Mouse (Mus musculus) hematopoietic stem cell, adult 5-6 weeks (primary cell): ENCODE data around the gene Dot1l. TPM values are rescaled to one million over a fixed set of nuclear protein-coding genes. Genes with fewer than 3 reads are reported as not detected.

ENCODE experiments used
- ATAC-seq, 2 experiments: fragments of 125-278 bp in 1 of 2; replicated peaks in 1 of 2; 2 replicates each; pipeline ENCODE4 v1.8.0; 2016 to 2017; ENCODE audit warnings: inconsistent platforms in 2 of 2, mild to moderate bottlenecking in 2 of 2, moderate number of reproducible peaks in 2 of 2, low read depth in 1 of 2, moderate TSS enrichment in 1 of 2; ENCODE audit not compliant: low FRiP score in 2 of 2, poor library complexity in 2 of 2, severe bottlenecking in 2 of 2, insufficient read depth in 1 of 2, low TSS enrichment in 1 of 2
- total RNA-seq: library from RNA; stranded (forward); fragments of 172-1452, 232-1000 nt; gene quantifications from 2 replicates; pipeline ENCODE4 v1.2.3, GENCODE M21; 2017

Gene Dot1l
- 12.0 and 13.0 TPM in 2 replicates for total RNA-seq

DNA sequence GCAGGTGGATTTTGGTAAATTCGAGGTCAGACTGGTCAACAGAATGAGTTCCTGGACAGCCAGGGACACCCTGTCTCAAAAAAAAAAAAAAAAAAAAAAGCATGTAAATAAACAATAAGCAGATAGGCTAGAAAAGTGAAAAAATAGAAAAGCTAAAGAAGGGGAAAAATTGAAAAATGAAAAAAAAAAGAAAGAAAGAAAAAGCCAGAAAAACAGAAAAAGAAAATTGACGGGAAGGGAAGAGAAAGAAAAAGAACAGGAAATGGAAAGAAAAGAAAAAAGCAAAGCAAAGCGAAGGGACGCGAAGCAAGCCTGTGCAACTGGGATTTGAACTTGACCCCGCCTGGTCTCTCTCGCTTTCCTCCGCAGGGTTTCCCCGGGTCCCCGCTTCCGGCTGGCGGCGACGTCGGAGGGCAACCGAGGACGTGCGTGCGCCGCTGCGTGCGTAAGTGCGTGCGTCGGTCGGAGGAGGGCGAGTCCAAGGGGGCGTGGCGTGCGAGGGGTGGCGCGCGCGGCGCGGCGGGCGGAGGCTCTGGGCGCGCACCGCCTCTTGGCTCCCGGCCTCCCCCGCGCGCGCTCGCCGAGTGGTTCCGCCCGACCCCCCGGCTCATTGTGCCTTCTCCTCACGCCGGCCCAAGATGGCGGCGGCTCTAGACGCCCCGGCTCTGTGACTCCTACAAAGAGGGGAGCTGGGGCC is at the start of gene Dot1l:
TSS of gene Dot1l (plus strand) at position 613 of the 697 bp plus-strand sequence.
- peak; percentile 62 to 76 for ATAC-seq

DNA sequence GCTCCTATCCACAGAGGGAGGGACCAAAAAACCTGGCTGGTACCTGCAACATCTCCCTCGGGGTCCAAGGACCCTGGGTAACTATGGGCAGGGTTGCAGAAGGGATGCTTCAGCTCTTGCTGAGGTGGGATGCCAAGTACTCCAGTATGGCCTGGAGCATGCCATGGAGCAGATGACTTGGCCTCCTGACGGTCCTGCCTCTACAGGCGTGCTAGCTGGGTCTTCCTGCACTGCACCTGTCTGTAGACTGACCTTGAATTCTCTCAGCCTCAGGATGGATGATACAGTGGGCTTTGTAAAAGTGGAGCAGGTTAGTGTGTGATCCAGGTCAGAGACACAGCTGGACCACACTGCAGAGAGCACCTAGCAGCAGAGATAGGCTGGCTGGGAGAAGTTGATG is 49.5 kb upstream of the Dot1l start:
- no peak for ATAC-seq

DNA sequence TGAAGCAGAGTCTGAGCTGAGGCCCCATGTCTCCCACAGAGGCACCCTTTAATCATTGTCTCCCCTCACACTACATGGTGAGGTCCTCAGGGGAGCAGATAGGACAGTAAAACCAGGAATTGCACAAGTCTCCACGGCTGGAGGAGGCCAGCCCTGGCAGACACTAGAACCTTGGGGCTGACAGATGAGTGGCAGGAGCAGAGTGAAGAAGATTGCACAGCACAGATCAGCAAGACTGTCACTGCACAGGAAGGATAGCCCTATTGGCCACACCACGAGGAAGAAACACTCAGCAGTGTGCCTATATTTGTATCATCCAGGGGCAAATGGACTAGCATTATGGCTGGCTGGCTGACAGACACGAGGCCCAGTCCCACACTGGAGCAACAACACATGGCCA is 44.2 kb upstream of the Dot1l start:
- no peak for ATAC-seq

- no peak for ATAC-seq
Measured at GRCm38 (mm10) chr10:80717281-80717680, 37.7 kb upstream of the Dot1l start.

GRCm38 (mm10) chr10:80727369-80728127 is 27.5 kb upstream of the Dot1l start:
- ATAC-seq, result no peak

GRCm38 (mm10) chr10:80732611-80733101 is 22.4 kb upstream of the Dot1l start:
- ATAC-seq, result no peak

DNA sequence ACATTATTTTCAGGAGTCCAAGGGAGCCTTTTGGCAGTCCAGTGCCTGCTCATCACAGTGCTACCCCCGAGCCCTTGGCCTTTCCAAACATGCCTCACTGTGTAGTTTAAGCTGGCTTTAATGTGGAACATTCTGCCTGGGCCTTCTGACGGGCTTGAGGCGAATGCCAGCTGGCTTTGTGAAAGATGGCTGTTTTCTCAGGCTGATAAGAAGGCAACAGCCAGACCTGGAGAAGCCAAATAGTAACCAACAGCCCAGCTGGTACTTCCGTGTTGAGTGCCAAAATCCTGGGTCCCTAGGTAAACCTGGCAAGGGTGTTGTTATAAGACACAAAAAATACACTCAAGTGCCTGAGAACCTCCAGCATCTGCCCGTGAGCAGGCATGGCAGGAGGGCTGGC is 18.3 kb upstream of the Dot1l start:
- no peak for ATAC-seq

DNA sequence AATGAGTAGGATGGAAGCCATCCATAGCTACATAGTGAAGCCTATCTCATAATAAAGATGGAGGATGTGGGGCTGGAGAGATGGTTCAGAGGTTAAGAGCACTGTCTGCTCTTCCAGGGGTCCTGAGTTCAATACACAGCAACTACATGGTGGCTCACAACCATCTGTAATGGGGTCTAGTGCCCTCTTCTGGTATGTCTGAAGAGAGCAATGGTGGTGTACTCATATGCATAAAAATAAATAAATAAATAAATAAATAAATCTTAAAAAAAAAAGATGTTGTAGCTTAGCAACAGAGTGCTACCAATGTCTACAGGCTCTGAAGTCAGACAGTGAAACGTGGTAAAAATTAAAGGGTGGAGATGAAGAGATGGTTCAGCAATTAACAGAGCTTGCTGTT is 16.3 kb upstream of the Dot1l start:
- no peak for ATAC-seq

DNA sequence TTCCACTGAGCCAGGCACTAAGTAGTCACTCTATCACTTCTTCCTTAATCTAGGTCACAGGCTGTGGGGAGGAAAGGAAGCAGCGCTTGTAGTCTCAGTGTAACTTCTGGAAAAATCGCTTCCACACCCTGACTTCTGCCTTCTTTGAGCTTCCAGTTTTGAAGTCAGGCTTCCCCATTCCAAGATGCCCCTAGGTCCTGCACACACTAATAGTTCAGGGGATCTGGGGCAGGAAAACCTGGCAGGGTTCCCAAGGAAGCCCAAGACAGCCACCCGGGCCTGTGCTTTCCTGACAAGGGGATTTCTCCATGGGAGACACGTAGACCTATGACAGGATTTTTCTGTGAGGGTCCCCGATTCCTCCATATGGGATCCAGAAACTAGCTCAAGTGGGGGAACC is 13.9 kb upstream of the Dot1l start:
- ATAC-seq, result no peak

DNA sequence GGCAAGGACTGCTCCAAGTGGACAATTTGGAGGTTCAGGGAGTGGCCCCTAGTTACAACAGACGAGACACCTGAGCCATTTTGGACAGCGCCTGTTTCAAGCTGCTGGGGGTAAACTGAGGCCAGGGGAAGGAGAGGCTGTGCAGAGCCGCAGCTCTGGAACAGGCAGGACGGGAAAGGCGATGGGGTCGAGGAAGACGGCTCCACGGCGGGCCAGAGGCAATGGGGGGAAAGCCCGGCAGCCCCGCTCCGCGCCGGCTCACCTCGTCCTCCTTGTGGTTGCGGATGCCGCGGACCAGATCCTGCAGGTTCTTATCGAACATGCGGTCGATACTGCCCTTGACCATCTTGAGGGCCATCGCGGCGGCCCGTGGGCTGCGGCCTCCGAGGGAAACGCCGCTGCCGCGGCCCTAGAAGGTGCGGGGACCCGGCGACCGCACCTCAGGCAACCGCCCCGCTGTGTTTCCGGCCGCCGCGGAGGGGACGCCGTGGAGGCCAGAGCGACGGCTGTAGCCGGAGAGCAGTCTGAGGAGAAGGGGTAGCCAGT is 13.3 kb upstream of the Dot1l start:
- ATAC-seq, result no peak

DNA sequence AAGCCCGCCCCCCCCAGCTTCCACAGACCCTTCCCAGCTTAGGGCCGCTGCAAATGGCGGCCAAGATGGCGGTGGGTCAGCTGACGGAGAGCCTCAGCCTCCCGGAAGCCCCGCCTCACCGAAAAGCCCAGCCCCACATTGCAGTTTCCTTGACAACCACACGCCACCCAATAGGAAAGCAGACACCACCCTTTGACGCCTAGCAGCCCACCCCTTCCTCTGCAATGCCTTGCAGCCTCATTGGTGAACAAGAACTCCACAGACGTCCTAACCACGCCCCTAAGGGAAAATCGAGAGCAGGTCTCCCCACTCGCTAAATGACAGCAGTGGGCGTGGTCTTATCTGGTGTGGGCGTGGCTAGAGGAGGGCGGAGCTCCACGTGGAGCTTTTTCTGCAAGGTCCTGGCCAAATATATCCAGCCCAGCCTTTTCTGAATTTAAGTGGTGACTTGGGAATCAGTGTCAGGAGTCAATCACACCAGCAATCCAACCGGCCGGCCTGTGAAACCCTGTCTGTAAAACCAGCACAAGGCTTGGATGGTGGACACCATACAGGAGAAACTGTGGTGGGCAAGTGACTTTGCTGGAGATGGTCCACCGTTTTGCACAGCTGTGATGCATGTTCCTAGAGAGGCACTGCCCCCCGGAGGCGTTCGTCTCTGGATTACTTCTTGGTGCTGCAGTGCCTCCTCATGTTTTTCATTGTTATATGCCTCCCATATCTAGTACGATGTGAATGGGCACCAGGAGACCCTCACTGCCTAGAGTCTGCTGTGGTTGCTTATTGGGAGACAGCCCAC is 12.6 kb upstream of the Dot1l start, which contains the start of gene Ap3d1:
TSS of gene Ap3d1 (minus strand) at position 85 of the 799 bp plus-strand sequence.
- peak; percentile 99 to 100 for ATAC-seq

DNA sequence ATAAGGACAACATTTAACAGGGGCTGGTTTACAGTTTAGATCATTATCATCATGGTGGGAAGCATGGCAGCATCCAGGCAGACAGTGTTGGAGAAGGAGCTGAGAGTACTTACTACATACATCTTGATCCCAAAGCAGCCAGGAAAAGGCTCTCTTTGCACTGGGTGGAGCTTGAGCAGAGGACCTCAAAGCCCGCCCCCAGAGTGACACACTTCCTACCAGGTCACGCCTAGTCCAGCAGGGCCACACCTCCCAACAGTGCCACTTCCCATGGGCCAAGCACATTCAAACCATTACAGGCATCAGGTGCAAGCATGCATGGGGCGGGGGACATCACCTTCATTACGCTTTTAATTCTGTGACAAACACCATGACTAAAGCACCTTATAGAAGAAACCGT is 10.7 kb upstream of the Dot1l start:
- ATAC-seq, result peak in 1 of 2 experiments; percentile 36; a peak in 2 of 4 replicates

DNA sequence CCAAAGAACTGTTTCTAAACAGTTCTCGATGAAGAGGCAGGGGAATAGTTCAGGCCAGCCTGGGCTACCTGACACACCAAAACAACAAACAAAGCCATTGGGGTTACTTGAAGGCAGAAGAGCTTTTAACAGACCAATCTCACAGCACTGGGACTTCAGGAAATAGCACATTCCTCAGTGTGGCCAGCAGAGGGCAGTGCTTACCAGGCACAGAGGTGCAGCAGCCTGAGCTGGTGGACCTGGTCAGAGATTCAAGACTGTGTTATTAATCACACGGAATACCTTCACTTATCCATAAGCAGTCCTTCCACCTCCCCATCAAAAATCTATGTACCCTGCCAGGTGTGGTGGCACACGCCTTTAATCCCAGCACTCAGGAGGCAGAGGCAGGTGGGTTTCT is 7.6 kb upstream of the Dot1l start:
- ATAC-seq, result 0 out of 4 replicates have a peak, but pooled peaks have one; percentile 34 to 40

GRCm38 (mm10) chr10:80748609-80749008 is 6.4 kb upstream of the Dot1l start:
- ATAC-seq, result no peak

DNA sequence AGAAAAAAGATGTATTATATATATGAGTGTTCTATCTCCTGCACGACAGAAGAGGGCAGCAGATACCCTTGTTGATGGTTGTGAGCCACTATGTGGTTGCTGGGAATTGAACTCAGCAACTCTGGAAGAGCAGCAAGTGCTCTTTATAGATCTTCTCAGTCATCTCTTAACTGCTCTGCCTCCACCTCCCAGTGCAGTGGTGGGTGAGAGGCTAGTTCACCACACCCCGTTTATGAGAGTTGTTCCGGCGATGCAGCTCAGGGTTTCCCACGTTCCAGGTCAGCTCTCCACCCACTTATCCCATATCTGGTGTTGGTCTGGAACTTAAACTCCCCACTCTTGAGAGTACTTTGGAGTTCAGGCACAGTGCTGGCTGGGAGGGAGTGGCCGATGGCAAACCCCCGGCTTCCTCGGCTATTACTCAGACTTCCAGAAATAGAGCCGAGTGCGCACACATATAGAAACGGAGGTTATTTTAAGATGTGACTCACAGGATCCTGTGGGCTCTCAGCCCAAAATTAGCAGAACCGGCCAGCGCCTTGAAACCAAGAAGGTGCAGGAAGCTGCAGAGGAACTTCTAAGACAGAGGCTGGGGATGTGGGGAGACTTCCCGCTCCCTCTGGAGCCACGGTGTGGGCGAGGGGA is 3.7 kb upstream of the Dot1l start:
- ATAC-seq, result peak; percentile 47 to 63

- ATAC-seq, result peak; percentile 31 to 40; a peak in 3 of 4 replicates
Measured at GRCm38 (mm10) chr10:80752079-80752625, 2.9 kb upstream of the Dot1l start.
